Mouse (Mus musculus): ENCODE measurements at regions not wholly inside any gene's neighbourhood (a gene's known extent, or its start where the extent isn't known, plus 50 kb on each side); places are given as distances from the start of the nearest gene placed in this dataset.

- TF ChIP-seq CTCF (IDR thresholded peaks at IDR 0.05; ENCODE audit: low read depth) (no peak), EP300 (IDR thresholded peaks at IDR 0.05; ENCODE audit: low read depth) (no peak)
Measured at GRCm38 (mm10) chr13:118480237-118480636, 93.2 kb upstream of the Mrps30 start.

All from liver, embryonic 14.5 days (tissue).